In the genomic region with DNA sequence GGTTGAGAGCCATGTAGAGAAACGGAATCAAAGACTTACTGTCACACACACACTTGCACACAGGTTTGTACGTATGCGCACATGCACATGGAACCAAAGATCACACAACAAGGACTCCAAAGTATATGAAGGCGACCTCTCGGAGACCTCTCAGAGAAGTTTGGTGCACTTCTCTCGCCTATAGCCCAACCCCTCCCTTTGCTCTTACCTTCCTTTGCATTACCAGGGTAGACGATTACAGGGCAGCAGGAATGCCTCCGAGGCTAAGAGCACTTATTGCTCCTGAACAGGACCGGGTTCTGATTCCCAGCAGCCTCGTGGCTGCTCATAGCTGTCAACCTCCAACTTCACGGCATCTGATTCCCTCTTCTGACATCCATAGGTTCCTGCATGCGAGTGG, we compare ENCODE assay signal across 20 mouse cellular contexts. TPM values are rescaled to one million over a fixed set of nuclear protein-coding genes. Genes with fewer than 3 reads are reported as not detected.
"Had no signal": no experiment of that assay in that cellular context is flagged by ENCODE, and none has a peak within 500 bp of the region (broad histone marks: within the 10 kb centered on the region; RNA-seq: fewer than 3 reads in every experiment).

No protein-coding gene starts in this region.

- H3K4me1 ChIP-seq: neural tube, embryonic 13.5 days; neural tube, embryonic 15.5 days; stomach, embryonic 15.5 days had no signal

- H3K27ac ChIP-seq: neural tube, embryonic 13.5 days; neural tube, embryonic 15.5 days; stomach, embryonic 15.5 days; stomach, postnatal 0 days had no signal

- H3K4me2 ChIP-seq: neural tube, embryonic 13.5 days; neural tube, embryonic 15.5 days; stomach, embryonic 15.5 days had no signal

- H3K9me3 ChIP-seq: neural tube, embryonic 13.5 days; neural tube, embryonic 15.5 days; stomach, embryonic 15.5 days had no signal

- H3K36me3 ChIP-seq: neural tube, embryonic 13.5 days; neural tube, embryonic 15.5 days; stomach, embryonic 15.5 days had no signal

- H3K4me3 ChIP-seq: neural tube, embryonic 13.5 days; neural tube, embryonic 15.5 days; stomach, embryonic 15.5 days had no signal

- DNase-seq: retina, postnatal 1 day; right cerebral cortex, adult 18-20 months; right cerebral cortex, postnatal 14 days; right cerebral cortex, postnatal 25 days; right cerebral cortex, postnatal 4 days; spleen, adult 18-20 months; thymus, adult 18-20 months; thymus, adult 2 months; thymus, postnatal 14 days; thymus, postnatal 25 days; thymus, postnatal 36 days; thymus, postnatal 4 days had no signal

- H3K27me3 ChIP-seq: neural tube, embryonic 13.5 days; neural tube, embryonic 15.5 days; stomach, embryonic 15.5 days had no signal

- H3K9ac ChIP-seq: neural tube, embryonic 13.5 days; neural tube, embryonic 15.5 days; stomach, embryonic 15.5 days had no signal

RNA-seq across cellular contexts. Expression of gene Arl14, which starts 14.3 kb away (rescaled TPM):
- total RNA-seq: neutrophil, adult 5-6 weeks had no signal
- polyA plus RNA-seq: neural tube, embryonic 13.5 days; neural tube, embryonic 14.5 days; neural tube, embryonic 15.5 days; spleen, adult 2 months; testis, adult 2 months; thymus, adult 2 months had no signal
